In genomic region chr5:139694292-139694988, GRCm38 (mm10) we compare ENCODE assay signal across 11 mouse cellular contexts. TPM values are rescaled to one million over a fixed set of nuclear protein-coding genes. Genes with fewer than 3 reads are reported as not detected.
DNase-seq lines count a peak whose midpoint lies in the region; ATAC-seq and TF ChIP-seq lines count a peak whose summit lies in the region.
"Had no signal": no experiment of that assay in that cellular context is flagged by ENCODE, and none has a peak within 500 bp of the region (broad histone marks: within the 10 kb centered on the region; RNA-seq: fewer than 3 reads in every experiment).

No protein-coding gene starts in this region.

- peak overlapping the region; percentile 22; the same call in 1 of the 2 replicates for H3K4me2 ChIP-seq in hindbrain, embryonic 12.5 days (replicated peaks)
- H3K4me2 ChIP-seq in neural tube, embryonic 12.5 days (replicated peaks), result 0 out of 2 replicates have a peak overlapping the region, but pooled peaks have one; percentile 35
- H3K4me2 ChIP-seq in hindbrain, postnatal 0 days (ENCODE audit: low read depth, low read length), result peak overlapping the region; percentile 35
- peak overlapping the region; percentile 26; the same call in 1 of the 2 replicates for H3K4me2 ChIP-seq in stomach, postnatal 0 days (replicated peaks; ENCODE audit: low read depth)

- no peak overlapping the region for H3K4me3 ChIP-seq in hindbrain, embryonic 12.5 days
- H3K4me3 ChIP-seq in hindbrain, embryonic 10.5 days, result no peak overlapping the region
- H3K4me3 ChIP-seq in neural tube, embryonic 12.5 days, result no peak overlapping the region
- H3K4me3 ChIP-seq in hindbrain, postnatal 0 days (ENCODE audit: low read length), result no peak overlapping the region
- H3K4me3 ChIP-seq in stomach, postnatal 0 days (ENCODE audit: low read depth, low read length), result no peak overlapping the region
- no peak overlapping the region for H3K4me3 ChIP-seq in left cerebral cortex, adult 2 months

- no peak overlapping the region; the same call in 1 of the 2 replicates for H3K27ac ChIP-seq in hindbrain, embryonic 12.5 days
- no peak overlapping the region for H3K27ac ChIP-seq in hindbrain, embryonic 10.5 days
- no peak overlapping the region for H3K27ac ChIP-seq in neural tube, embryonic 12.5 days
- H3K27ac ChIP-seq in hindbrain, postnatal 0 days, result no peak overlapping the region
- H3K27ac ChIP-seq in stomach, postnatal 0 days (replicated peaks), result no peak overlapping the region
- H3K27ac ChIP-seq in left cerebral cortex, adult 2 months, result no peak overlapping the region

- peaks cover 9% of the 10 kb centered on the region; the same call in 1 of the 2 replicates for H3K27me3 ChIP-seq in hindbrain, embryonic 12.5 days
- peaks cover 11% of the 10 kb centered on the region; the same call in 1 of the 2 replicates for H3K27me3 ChIP-seq in hindbrain, embryonic 10.5 days (ENCODE audit: insufficient read depth, poor library complexity, severe bottlenecking)
- H3K27me3 ChIP-seq in neural tube, embryonic 12.5 days (replicated peaks), result peaks cover 3% of the 10 kb centered on the region; the same call in 1 of the 2 replicates
- no peaks in the 10 kb centered on the region for H3K27me3 ChIP-seq in hindbrain, postnatal 0 days (ENCODE audit: insufficient read depth, low read length)
- no peaks in the 10 kb centered on the region for H3K27me3 ChIP-seq in stomach, postnatal 0 days (ENCODE audit: control insufficient read depth, insufficient read depth, low read length)

- H3K9ac ChIP-seq in hindbrain, embryonic 12.5 days, result no peak overlapping the region
- no peak overlapping the region for H3K9ac ChIP-seq in neural tube, embryonic 12.5 days
- H3K9ac ChIP-seq in hindbrain, postnatal 0 days (replicated peaks; ENCODE audit: low read length), result no peak overlapping the region
- no peak overlapping the region for H3K9ac ChIP-seq in stomach, postnatal 0 days (ENCODE audit: low read length)

- H3K9me3 ChIP-seq in hindbrain, embryonic 12.5 days (replicated peaks), result no peaks in the 10 kb centered on the region
- no peaks in the 10 kb centered on the region for H3K9me3 ChIP-seq in hindbrain, embryonic 10.5 days
- no peaks in the 10 kb centered on the region for H3K9me3 ChIP-seq in neural tube, embryonic 12.5 days
- H3K9me3 ChIP-seq in hindbrain, postnatal 0 days (ENCODE audit: low read length), result no peaks in the 10 kb centered on the region
- no peaks in the 10 kb centered on the region for H3K9me3 ChIP-seq in stomach, postnatal 0 days (ENCODE audit: control insufficient read depth, low read length)

- peaks cover 7% of the 10 kb centered on the region for H3K4me1 ChIP-seq in hindbrain, embryonic 12.5 days
- peaks cover 16% of the 10 kb centered on the region; the same call in 1 of the 2 replicates for H3K4me1 ChIP-seq in hindbrain, embryonic 10.5 days (replicated peaks)
- no peaks in the 10 kb centered on the region for H3K4me1 ChIP-seq in neural tube, embryonic 12.5 days
- no peaks in the 10 kb centered on the region for H3K4me1 ChIP-seq in hindbrain, postnatal 0 days (ENCODE audit: insufficient read depth, low read length)
- no peaks in the 10 kb centered on the region for H3K4me1 ChIP-seq in stomach, postnatal 0 days (replicated peaks; ENCODE audit: control insufficient read depth, insufficient read depth)

- no peak for TF ChIP-seq EP300 in stomach, postnatal 0 days (optimal IDR thresholded peaks at IDR 0.05)

- H3K36me3 ChIP-seq in hindbrain, embryonic 12.5 days, result no peaks in the 10 kb centered on the region
- H3K36me3 ChIP-seq in hindbrain, embryonic 10.5 days, result no peaks in the 10 kb centered on the region
- H3K36me3 ChIP-seq in neural tube, embryonic 12.5 days, result no peaks in the 10 kb centered on the region
- no peaks in the 10 kb centered on the region for H3K36me3 ChIP-seq in hindbrain, postnatal 0 days (ENCODE audit: insufficient read depth, low read length)
- H3K36me3 ChIP-seq in stomach, postnatal 0 days (ENCODE audit: control insufficient read depth, insufficient read depth, low read length), result no peaks in the 10 kb centered on the region

- DNase-seq in hindbrain, embryonic 10.5 days (ENCODE audit: low spot score), result no peak
- DNase-seq in neural tube, embryonic 10.5 days (ENCODE audit: extremely low spot score, low spot score), result no peak
- no peak for DNase-seq in hindbrain, postnatal 0 days (ENCODE audit: low spot score)
- no peak for DNase-seq in stomach, postnatal 0 days (ENCODE audit: low spot score)
- no peak for DNase-seq in left cerebral cortex, adult 2 months (ENCODE audit: extremely low spot score in 1 of 2, low spot score in 2 of 2)
- DNase-seq in embryo, embryonic 10 days (ENCODE audit: low spot score), result no peak
- DNase-seq: right cerebral cortex, postnatal 25 days; thymus, postnatal 14 days had no signal

- ATAC-seq in hindbrain, embryonic 12.5 days (ENCODE audit: low FRiP score), result 0 out of 2 replicates have a peak, but pooled peaks have one; percentile 35
- no peak for ATAC-seq in neural tube, embryonic 12.5 days (ENCODE audit: low FRiP score, low read depth)
- ATAC-seq in hindbrain, postnatal 0 days, result peak; percentile 51; the same call in 1 of the 2 replicates
- peak; percentile 47; the same call in 1 of the 2 replicates for ATAC-seq in stomach, postnatal 0 days (ENCODE audit: low FRiP score, low TSS enrichment)
- ATAC-seq: lung, postnatal 0 days had no signal

- TF ChIP-seq CTCF in hindbrain, postnatal 0 days (IDR thresholded peaks at IDR 0.05; ENCODE audit: low read depth), result no peak
- TF ChIP-seq CTCF in stomach, postnatal 0 days (IDR thresholded peaks at IDR 0.05; ENCODE audit: low read depth), result no peak
- no peak for TF ChIP-seq CTCF in left cerebral cortex, adult 2 months (IDR thresholded peaks at IDR 0.05)

- 54% methylated on average over 16 of the region's 16 CpGs for WGBS in hindbrain, embryonic 12.5 days
- WGBS in hindbrain, embryonic 10.5 days, result 66% methylated on average over 16 of the region's 16 CpGs
- 66% methylated on average over 16 of the region's 16 CpGs for WGBS in neural tube, embryonic 12.5 days
- 41% methylated on average over 16 of the region's 16 CpGs for WGBS in hindbrain, postnatal 0 days
- 47% methylated on average over 16 of the region's 16 CpGs for WGBS in stomach, postnatal 0 days

- intact Hi-C loops in left cerebral cortex, adult 2 months (cut with DNase I), result no loop called here

RNA-seq across cellular contexts. Expression of gene Micall2, which starts 41.7 kb away (rescaled TPM):
- polyA plus RNA-seq in hindbrain, embryonic 12.5 days (2016; fragmentation: Nextera tagmentation; extraction: Ambion mirVana), result 8.2 and 8.6 TPM in 2 replicates
- 6.9 and 10.2 TPM in 2 replicates for polyA plus RNA-seq in hindbrain, embryonic 10.5 days (2016; fragmentation: Nextera tagmentation; extraction: Ambion mirVana)
- 7.4 and 7.8 TPM in 2 replicates for polyA plus RNA-seq in neural tube, embryonic 12.5 days (2016; fragmentation: Nextera tagmentation; extraction: Ambion mirVana)
- 11.0 and 13.9 TPM in 2 replicates for total RNA-seq in hindbrain, postnatal 0 days (2014; rRNA removed)
- 8.8 and 10.7 TPM in 2 replicates for polyA plus RNA-seq in hindbrain, postnatal 0 days (2015; fragmentation: Nextera tagmentation; extraction: Ambion mirVana)
- 6.6 and 8.7 TPM in 2 replicates for polyA plus RNA-seq in stomach, postnatal 0 days (2015; fragmentation: Nextera tagmentation; extraction: Ambion mirVana)
- 1 to 10 TPM; 2.2 to 3.7 TPM for total RNA-seq in left cerebral cortex, adult 2 months (2021)
